Mouse (Mus musculus) left cerebral cortex, postnatal 4 days (tissue): Measurements from ENCODE around the gene Zbtb37. TPM values are rescaled to one million over a fixed set of nuclear protein-coding genes. Genes with fewer than 3 reads are reported as not detected.
A peak's percentile ranks its signal among the peaks of the same experiment; 100 is the strongest.

Source experiments
- DNase-seq: peaks from one replicate; pipeline ENCODE4 v3.0.0-alpha.2; 2022
- intact Hi-C: fragments of 180-260 bp; cut with DNase I; formaldehyde crosslinking; loops from one replicate; pipeline ENCODE4 v1.15.1; 2025
- total RNA-seq, 2 experiments: library from RNA; stranded (reverse); gene quantifications; 2 replicates each; pipeline ENCODE4 v1.2.3; 2021

Gene Zbtb37
- 10 to 100 TPM; 39.2 to 46.5 TPM for total RNA-seq

DNA sequence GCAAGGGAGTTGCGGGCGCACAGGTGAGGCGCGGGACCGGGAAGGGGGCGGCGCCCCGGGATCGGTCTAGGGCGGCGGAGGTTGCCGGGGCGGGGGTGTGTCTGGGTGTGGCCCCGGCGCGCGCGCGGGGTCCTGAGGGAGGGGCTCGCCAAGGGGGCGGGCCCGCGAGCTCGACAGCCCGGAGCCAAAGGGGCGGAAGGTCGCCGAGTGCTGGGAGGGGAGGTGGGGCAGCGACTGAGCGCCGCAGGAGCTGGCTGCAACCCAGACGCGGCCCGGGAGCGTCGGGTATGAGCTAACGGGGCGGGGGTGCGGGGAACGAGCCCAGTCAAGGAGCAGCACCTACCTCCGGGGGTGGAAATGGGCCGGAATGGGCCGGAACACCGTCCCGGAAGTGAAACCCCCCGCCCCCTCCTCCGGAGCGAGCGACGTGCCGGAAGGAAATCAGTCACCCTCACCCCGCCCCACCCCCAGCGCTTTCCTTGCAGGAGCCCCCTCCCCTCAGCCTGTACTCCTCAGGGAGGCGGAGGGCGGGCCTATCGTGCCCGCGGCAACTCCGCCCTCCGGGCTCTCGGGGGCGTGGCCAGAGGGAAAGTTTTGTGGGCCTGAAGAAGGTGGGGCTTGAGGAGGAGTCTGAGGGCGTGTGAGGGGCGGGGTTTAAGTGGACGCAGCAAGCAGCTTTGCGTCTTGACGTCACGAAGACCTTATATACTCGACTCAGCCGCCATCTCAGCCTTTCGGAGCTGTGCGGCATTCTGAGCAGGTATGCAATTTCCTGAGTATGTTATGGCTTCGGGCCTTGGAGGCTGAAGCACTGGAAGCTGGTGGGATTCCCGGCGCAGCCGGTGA is at the start of gene Zbtb37:
TSS of gene Zbtb37 (minus strand) at position 415 of the 846 bp plus-strand sequence.
- intact Hi-C loops: no loop called here
- DNase-seq: peak; percentile 100

DNA sequence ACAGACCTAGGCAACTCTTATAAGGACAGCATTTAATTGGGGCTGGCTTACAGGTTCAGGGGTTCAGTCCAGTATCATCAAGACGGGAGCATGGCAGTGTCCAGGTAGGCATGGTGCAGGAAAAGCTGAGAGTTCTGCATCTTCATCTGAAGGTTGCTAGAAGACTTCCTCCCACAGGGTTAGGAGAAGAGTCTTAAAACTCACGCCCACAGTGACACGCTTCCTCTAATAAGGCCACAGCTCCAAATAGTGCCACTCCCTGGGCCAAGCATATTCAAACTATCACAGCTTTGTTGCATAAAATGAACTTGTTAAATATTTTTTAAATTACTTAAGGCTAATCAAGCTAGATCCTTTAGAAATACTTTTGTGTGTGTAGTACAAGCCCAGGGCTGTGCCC is 42.6 kb upstream of the Zbtb37 start:
- DNase-seq: no peak
- intact Hi-C loops: no loop called here

DNA sequence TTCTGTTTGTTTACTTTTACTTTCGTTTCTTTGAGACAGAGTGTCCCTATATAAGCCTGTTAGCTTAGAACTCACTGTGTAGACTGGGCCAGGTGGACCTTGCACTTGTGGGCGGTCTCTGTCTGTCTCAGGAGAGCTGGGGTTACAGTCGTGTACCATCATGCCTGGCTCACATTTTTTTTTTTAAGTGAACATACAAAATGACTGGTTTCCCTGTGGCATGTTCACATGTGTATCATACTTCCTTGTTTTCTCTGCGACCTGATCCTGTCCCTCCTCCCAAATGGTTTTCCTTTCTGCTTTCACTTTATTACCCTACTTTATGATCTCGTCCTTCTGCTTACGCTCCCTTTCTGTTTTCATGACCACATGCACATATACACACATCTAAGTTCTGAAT is 41.6 kb upstream of the Zbtb37 start:
- intact Hi-C loops: no loop called here
- DNase-seq: no peak

DNA sequence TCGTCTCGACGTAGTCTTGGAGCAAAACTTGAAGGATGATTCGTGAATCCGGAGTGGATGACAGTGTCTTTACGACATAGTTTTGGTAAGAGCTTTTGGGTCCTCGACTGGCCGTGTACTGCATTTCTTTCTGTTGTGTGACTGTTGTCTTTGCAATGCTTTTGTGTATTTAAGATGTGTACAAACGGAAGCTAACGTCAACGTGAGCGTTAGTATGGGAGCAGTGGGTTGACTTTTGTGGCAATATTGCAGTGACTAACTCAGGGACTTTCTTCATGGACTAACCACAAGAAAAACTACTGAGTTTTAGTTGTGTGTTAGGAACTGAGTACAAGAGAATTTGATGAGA is 36.6 kb upstream of the Zbtb37 start:
- no peak for DNase-seq
- intact Hi-C loops: no loop called here

DNA sequence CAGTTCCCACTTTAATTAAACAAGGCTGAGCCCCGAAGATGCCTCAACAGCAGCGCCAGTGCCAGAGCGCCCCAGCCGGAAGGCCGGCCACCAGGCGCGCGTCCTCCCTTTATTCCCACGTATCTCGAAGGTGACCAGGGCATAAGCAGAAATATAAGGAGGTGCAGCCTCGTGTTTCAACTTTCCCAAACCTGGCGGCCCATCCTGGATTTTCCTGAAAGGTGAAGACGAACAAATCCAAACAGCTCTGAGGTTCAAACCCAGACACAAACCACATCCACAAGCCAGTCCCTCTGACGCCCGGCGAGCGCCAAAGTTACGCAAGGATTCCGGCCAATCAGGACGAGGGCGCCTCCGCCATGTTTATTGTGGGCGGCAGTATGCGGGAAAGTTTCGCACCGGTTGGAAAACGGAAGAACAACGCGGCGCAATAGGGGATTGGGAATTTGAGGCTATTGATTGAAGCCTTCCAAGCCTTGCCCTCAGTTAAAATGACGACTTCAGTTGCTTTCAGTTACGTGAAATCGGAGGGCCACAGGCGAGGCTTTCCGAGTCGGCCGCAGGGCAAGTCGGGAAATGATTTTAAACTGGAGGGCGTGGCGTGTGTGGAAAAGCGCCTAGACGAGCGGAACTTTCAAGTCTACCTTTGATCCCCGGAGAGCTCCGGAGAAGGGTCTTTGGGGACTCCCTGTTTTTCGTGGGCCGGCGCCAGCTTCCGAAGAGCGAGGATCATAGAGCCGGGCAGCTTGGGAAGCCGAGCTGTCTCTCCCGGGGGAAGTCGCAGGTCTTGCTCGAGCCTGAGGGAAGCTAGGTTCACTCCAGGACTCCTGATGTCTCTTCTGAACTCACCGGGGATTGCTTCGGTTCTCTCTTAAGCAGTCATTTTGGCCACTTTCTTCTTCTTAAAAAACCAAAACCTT is 36.0 kb upstream of the Zbtb37 start, which contains the start of the genes Dars2 and Cenpl:
TSS of gene Dars2 (minus strand) at position 307 of the 920 bp plus-strand sequence.
TSS of gene Cenpl (plus strand) at position 362 of the 920 bp plus-strand sequence.
- DNase-seq: peak; percentile 96
- intact Hi-C loops: no loop called here

DNA sequence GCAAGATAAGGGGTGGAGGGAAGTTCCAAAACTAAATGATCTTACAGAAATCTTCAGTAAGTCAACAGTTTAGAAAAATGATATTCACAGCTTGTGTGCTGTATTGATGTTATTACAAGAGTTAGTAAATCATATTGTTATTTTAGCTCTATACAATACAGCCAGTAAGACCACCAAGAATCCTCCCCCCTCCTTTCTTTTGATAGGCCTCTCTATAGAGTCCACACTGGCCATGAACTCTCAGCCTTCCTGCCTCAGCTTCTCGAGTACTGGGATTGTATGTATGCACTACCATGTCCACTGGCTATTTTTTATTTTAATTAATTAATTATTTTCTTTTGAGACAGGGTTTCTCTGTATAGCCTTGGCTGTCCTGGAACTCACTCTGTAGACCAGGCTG is 28.7 kb upstream of the Zbtb37 start:
- no peak for DNase-seq
- intact Hi-C loops: no loop called here

DNA sequence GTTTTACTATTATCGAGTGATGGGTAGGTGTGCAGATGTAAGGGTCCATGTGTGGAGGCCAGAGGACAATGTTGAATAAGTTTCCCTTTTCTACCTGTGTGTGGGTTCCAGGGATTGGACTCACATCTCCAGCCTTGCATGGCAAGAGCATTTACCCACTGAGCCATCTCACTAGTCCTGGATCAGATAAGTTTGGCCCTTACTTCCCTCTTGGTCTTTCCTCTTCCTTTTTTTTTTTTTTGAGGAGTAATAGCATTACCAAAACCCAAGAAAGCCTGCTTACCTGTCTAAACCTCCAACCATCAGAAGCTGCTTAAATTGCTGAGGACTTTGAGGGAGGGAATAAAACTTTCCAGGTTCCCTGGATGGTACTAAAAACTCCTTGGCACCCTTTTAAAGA is 22.5 kb upstream of the Zbtb37 start:
- intact Hi-C loops: no loop called here
- no peak for DNase-seq

DNA sequence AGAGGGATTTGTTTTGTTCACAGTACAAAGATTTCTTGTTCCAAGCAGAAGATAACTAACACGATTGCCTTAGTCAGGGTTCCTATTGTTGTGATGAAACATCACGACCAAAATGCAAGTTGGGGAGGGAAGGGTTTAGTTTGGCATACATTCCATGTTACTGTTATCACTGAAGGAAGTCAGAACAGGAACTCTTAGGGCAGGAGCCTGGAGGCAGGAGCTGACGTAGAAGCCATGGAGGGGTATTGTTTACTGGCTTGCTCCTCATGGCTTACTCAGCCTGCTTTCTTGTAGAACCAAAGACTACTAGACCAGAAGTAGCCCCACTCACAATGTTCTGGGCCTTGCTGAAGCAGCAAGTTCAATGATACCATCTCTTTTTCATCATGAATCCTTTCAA is 12.3 kb upstream of the Zbtb37 start:
- intact Hi-C loops: no loop called here
- no peak for DNase-seq

DNA sequence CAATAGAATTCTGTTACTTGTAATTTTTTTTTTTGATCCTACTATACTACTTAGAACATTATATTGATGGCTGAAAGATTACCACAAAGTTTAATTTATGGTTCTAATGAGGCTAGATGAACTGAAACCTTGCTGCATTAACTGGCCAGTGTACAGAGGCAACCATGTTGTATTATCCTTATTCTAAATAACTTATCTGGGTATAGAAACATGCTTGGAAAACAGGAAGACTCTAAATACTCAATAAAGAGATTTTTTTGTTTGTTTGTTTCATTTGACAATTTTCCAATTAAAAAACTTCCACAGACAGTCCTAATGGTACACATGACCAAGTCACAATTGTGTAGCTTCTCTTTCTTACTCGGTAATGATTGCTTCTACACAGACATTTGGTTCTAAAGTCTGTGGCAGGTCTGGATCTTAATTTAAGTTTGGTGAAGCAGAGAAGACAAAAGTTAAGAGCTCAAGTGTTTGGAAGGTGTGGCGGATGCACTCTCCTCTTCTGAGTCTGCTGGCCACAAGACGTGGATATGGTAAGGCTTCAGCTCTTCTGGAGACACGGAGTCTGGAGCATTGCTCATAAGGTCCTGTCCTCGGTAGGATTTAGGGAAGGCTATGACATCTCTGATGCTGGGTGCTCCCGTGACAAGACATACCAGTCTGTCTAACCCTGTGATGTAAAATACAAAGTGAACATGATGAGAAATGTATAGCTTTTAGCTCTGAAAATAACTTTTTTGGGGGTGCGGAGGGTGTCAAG is 6.8 kb upstream of the Zbtb37 start:
- DNase-seq: no peak
- intact Hi-C loops: no loop called here

DNA sequence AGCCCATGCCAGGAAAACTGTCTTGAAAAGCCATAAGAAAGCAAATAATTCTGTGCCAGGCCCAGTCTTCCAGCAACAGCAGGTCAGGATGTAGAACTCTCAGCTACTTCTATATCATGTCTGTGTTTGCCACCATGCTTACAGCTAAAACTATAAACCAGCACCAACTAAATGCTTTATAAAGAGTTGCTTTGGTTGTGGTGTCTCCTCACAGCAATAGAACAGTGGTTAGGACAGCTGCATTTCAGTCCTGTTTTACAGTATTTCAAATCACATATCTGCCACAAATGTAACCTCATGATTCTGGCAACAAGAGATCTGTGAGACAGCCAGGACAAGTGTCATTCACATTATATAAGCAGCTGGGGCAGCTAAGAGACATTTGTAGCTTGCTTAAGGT is 6.2 kb upstream of the Zbtb37 start:
- intact Hi-C loops: no loop called here
- no peak for DNase-seq

DNA sequence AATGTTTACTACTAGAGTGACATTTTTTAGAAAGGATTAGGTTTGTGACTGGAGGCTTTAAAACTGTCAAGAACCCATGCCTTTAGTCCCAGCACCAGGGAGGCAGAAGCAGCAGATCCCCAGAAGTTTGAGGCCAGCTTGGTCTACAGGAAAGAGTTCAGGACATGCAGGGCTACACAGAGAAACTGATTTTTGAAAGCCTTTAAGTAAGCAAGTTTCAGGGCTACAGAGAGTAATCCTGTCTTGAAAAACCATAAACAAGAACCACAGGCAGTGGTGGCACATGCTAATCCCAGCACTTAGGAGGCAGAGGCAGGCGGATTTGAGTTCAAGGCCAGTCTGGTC is 5.7 kb upstream of the Zbtb37 start:
- intact Hi-C loops: no loop called here
- DNase-seq: no peak

DNA sequence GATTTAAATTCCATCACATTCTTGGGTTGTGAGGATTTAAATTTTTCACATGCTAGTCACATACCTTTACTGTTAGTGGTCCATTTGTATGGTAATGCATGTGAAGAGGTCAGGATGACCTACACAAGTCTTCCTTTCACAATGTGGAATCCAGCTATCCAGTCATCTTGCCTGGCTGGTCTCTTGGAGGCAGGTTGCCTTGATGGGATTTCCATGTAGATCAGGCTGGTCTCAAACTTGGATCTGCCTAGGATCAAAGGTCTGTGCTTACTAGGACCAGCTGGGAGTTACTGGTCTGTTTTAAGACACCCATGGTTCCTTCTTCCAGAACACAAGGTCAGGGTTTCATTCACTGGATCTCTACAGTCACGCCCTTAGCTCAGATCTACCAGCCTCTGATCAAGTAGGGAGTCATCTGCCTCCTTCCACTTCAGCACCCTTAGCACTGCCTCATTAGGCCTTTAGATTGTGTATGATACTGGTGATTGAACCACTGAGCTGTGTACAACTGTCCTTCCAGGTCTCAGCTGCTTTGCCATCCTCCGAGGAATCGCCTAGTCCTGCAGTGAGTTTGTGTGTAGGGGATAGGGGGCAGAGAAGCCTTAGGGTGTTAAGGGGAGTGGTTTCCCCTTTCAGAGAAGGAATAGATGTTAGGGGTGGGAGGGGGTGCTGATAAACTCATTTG is 5.2 kb upstream of the Zbtb37 start:
- no peak for DNase-seq
- intact Hi-C loops: no loop called here

DNA sequence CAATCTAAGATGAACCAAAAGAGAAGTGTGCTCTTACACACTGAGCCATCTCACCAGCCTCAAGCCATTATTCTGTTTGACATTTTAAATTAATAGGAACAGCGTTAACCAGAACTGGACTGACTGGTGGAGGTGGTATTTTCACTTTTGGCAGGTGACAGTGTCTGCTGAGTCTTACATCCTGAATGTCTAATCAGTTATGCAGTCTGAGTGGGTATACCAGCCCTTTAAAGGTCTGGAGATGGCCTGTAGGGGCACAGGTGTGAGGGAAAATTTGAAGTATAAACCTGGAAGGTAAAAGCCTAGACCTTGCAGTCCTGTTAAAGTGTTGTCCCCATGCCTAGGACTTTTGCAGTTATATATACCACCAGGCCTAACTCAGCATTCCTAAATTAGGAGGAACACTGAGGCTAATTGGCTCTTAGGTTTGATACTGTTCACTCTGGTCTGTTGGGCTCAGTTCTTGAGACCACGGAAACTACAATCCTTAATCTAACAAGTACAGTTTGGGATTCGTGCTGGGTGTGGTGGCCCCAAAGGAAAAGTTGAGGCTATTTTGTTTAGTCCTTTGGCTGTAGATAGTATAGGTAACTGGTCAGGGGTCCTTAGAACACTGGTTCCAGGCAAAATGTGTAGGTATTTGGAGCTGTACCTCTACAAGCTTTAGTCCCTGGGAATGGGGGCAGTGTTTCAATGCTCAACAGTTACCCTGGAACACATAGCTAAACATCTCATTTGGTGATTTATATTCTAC is 4.5 kb upstream of the Zbtb37 start:
- intact Hi-C loops: no loop called here
- no peak for DNase-seq

DNA sequence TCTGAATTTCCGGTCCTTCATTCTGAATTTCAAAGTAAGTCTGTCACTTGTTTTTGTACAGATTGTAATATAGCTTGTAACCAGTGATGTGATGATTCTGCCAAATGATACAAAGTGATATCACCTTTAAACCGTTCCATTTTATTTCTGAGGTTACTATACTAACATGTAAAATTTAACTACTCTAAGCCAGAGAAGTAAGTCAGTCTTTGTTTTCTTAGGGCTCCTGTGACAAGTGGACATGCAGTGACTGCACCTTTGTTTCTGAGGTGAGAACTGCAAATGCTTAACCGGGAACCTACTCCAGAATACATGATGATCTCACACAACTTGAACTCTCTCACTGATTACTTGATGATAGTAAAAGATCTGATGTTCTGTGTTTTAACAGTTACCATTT is 3.4 kb upstream of the Zbtb37 start:
- intact Hi-C loops: no loop called here
- no peak for DNase-seq

DNA sequence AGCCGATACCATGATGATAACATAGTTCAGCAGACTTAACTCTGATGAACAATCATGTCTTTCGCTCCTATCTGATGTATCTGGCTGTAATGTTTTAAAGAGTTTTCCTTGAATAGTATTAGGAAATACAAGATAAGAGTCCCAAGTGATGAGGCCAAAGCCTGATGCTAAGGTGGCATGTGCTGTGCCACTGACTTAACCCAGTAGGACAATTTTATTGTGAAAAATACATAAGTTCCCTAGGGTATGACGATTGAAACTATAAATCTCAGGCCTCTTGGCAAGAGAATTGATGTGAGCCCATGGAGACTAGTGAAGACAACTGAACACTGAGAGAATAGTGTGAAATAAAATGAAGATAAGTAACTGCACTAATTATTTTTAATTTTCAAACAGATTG is 3.0 kb upstream of the Zbtb37 start:
- intact Hi-C loops: no loop called here
- no peak for DNase-seq

DNA sequence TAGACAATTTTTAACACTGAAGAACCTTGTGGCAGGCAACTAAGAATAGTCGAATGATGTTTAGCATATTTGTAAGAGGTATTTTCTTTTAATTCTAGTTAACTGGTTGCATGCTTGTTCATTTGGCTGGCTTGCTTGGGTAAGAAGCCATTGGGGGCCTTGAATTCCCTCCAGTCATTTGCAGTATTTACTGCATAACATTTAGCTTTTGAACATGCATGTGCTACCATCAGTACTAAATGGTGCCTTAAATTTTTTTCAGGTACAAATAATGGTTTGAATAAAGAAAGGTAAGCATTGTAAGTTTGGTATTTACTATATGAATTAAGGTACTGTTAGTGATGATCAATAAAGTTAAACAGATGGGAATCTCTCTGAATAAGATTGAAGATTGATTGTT is 2.4 kb upstream of the Zbtb37 start:
- intact Hi-C loops: no loop called here

DNA sequence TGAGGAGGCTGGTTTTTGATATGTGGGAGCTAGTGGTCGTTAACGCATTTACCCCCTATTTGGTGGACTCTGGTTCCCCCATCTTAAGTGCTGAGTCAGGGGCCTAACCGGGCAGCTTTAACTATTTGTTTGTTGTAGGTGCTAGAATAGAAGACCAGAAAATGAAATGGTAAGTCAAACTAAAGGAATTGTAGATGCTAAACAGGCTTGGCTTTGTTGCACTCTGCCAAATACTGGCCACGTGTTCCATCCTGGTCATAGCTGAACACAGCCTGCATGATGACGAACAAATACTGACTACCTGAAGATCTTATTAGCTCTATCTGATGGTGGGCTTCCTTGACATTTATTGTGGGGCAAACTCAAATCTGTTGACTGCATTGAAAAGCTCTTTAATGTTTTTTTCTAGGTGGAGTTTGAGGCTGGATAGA is 1.8 kb upstream of the Zbtb37 start:
- no peak for DNase-seq
- intact Hi-C loops: no loop called here

More for the DNA sequence above, 2.4 kb upstream of the Zbtb37 start:
- no peak for DNase-seq

DNA sequence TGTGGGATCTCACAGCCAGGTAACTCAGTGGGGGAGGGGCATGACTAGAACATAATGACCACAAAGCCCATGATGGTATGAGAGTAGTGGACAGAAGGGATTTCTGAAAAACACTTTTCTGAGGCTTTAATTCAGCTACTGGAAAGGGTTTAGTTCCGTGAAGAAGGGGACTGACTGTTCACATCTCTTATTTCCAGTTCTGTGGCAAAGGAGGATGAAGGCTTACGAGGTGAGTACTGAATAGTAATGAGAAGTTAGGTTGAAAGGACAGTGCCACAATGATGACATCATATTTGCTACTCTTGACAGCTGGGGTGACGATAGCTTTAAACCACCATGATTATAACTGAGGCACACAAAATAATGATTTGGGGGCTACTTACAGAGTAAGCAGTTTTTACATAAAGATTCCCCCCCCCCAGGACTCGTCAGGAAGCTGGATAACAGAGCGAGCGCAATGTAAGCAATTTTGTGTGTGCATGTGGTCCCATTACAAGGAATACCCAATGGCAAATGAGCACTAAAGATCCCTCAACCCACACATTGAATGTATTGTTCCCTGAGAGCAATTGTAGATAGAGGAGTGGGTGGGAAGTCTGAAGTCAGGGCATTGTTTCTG is 1.2 kb upstream of the Zbtb37 start:
- DNase-seq: peak; percentile 15
- intact Hi-C loops: no loop called here

DNA sequence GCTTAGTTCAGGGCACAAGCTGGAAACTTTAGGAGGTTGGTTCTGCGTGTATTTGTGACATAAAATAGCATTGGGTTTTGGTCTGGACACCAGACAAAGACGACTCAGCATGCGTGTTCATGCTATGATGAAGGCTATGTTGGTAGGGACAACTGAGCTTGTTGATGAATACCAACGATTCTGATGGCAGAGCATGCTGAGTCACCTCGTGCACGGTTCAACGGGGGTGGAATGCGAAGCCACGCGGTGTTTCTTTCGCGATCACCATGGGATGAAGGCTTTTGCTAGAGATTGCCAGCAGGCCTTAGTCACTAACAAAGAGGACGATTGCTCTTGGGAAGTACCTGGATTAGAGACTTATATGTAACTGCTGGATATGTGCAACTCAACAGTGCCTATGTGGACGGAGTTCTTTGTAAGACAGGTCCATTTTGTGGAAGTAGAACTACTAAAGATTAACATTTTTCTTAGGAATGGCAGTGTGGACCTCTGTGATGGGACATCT is 684 bp upstream of the Zbtb37 start:
- DNase-seq: no peak
- intact Hi-C loops: no loop called here
